Mouse (Mus musculus): ENCODE data around the gene Nfix. TPM values are rescaled to one million over a fixed set of nuclear protein-coding genes. Genes with fewer than 3 reads are reported as not detected.

Nfix gene
- total RNA-seq, 1 experiment from 2014 or later = 124 TPM

GRCm38 (mm10) chr8:84738266-84738665 is 61.9 kb downstream of the Nfix start:
- DNase-seq = no peak

GRCm38 (mm10) chr8:84737608-84738007 is 62.5 kb downstream of the Nfix start:
- DNase-seq = peak; percentile 88

GRCm38 (mm10) chr8:84736521-84736920 is 63.6 kb downstream of the Nfix start:
- DNase-seq = no peak

GRCm38 (mm10) chr8:84735597-84735996 is 64.5 kb downstream of the Nfix start:
- no peak for DNase-seq

- no peak for DNase-seq
Measured at GRCm38 (mm10) chr8:84734680-84735079, 65.5 kb downstream of the Nfix start.

GRCm38 (mm10) chr8:84733959-84734358 is 66.2 kb downstream of the Nfix start:
- no peak for DNase-seq

GRCm38 (mm10) chr8:84732996-84733395 is 67.1 kb downstream of the Nfix start:
- DNase-seq = no peak

GRCm38 (mm10) chr8:84732545-84732944 is 67.6 kb downstream of the Nfix start:
- DNase-seq = no peak

GRCm38 (mm10) chr8:84731371-84732177 is 68.6 kb downstream of the Nfix start:
- peak; percentile 66 for DNase-seq

- DNase-seq = no peak
Measured at GRCm38 (mm10) chr8:84730541-84731370, 69.4 kb downstream of the Nfix start.

- DNase-seq = no peak
Measured at GRCm38 (mm10) chr8:84729921-84730362, 70.2 kb downstream of the Nfix start.

GRCm38 (mm10) chr8:84728474-84728873 is 71.7 kb downstream of the Nfix start:
- DNase-seq = no peak

- peak; percentile 53 for DNase-seq
Measured at GRCm38 (mm10) chr8:84725941-84726259, 74.2 kb downstream of the Nfix start.

GRCm38 (mm10) chr8:84725246-84725940 is 74.8 kb downstream of the Nfix start:
- DNase-seq = no peak

GRCm38 (mm10) chr8:84724683-84725082 is 75.5 kb downstream of the Nfix start:
- DNase-seq = no peak

- DNase-seq = no peak
Measured at GRCm38 (mm10) chr8:84723571-84723900, 76.6 kb downstream of the Nfix start.

- peak; percentile 79 for DNase-seq
Measured at GRCm38 (mm10) chr8:84722850-84723570, 77.1 kb downstream of the Nfix start, which contains the start of gene G430095P16Rik. TSS of gene G430095P16Rik (plus strand) at chr8:84723007.

GRCm38 (mm10) chr8:84722530-84722849 is 77.7 kb downstream of the Nfix start:
- no peak for DNase-seq

- no peak for DNase-seq
Measured at GRCm38 (mm10) chr8:84718959-84719690, 81.0 kb downstream of the Nfix start.

GRCm38 (mm10) chr8:84718476-84718875 is 81.7 kb downstream of the Nfix start:
- no peak for DNase-seq

GRCm38 (mm10) chr8:84716790-84717189 is 83.4 kb downstream of the Nfix start:
- DNase-seq = no peak

Data from adrenal gland, postnatal 14 days (tissue).